Mouse (Mus musculus) CH12.LX (cell line): ENCODE measurements around the gene Spata2. TPM values are rescaled to one million over a fixed set of nuclear protein-coding genes. Genes with fewer than 3 reads are reported as not detected.

Experiments
- DNase-seq: peaks from one replicate; pipeline ENCODE4 v3.0.0-alpha.2; 2013; ENCODE audit errors: extremely low read depth
- H3K27ac ChIP-seq: 2 replicates; pipeline ENCODE4 v1.5.1; 2012; ENCODE audit warnings: low read depth, mild to moderate bottlenecking, control low read depth, moderate library complexity; ENCODE audit not compliant: insufficient read depth
- H3K27me3 ChIP-seq: replicated peaks from 2 replicates; pipeline ENCODE3; 2012; ENCODE audit warnings: inconsistent platforms
- H3K36me3 ChIP-seq, 2 experiments: replicated peaks in 1 of 2; 2 replicates each; pipeline versions ENCODE3 to v1.6.1; 2012; ENCODE audit warnings: inconsistent platforms in 1 of 2, low read length in 1 of 2, mild to moderate bottlenecking in 1 of 2, mixed read lengths in 1 of 2, moderate library complexity in 1 of 2; ENCODE audit not compliant: control insufficient read depth in 1 of 2, insufficient read depth in 1 of 2
- H3K4me1 ChIP-seq, 2 experiments: 2 replicates each; pipeline ENCODE4 v1.6.1; 2012; ENCODE audit warnings: inconsistent platforms in 1 of 2, moderate library complexity in 1 of 2; ENCODE audit not compliant: insufficient read depth in 2 of 2, control insufficient read depth in 1 of 2
- H3K4me2 ChIP-seq: 2 replicates; pipeline ENCODE4 v1.6.1; 2012; ENCODE audit warnings: low read depth, mild to moderate bottlenecking, control low read depth; ENCODE audit not compliant: poor library complexity, insufficient read depth, severe bottlenecking
- H3K4me3 ChIP-seq, 3 experiments: fragments of 150-350 bp in 1 of 3; sonication (generic) in 1 of 3; replicated peaks in 1 of 3; 2 replicates each; pipeline versions ENCODE3 to v1.5.1; 2011 to 2012; ENCODE audit warnings: low read depth in 2 of 3, low read length in 2 of 3, mild to moderate bottlenecking in 2 of 3, moderate library complexity in 2 of 3, control low read depth in 1 of 3, improper control_type of control experiment in 1 of 3, inconsistent platforms in 1 of 3, mixed read lengths in 1 of 3; ENCODE audit not compliant: poor library complexity in 1 of 3
- H3K79me2 ChIP-seq: replicated peaks from 2 replicates; pipeline ENCODE4 v1.6.1; 2012; ENCODE audit warnings: mild to moderate bottlenecking, moderate library complexity; ENCODE audit not compliant: control insufficient read depth, poor library complexity, insufficient read depth, severe bottlenecking; ENCODE audit errors: extremely low read depth
- H3K9ac ChIP-seq: 2 replicates; pipeline ENCODE4 v1.6.1; 2012; ENCODE audit warnings: low read depth, mild to moderate bottlenecking, control low read depth, moderate library complexity; ENCODE audit not compliant: insufficient read depth
- H3K9me3 ChIP-seq: replicated peaks from 2 replicates; pipeline ENCODE3; 2012; ENCODE audit warnings: low read length, inconsistent platforms, mixed read lengths
- BHLHE40 ChIP-seq: IDR thresholded peaks from 2 replicates; pipeline ENCODE4 v1.6.1; 2011; ENCODE audit warnings: mild to moderate bottlenecking, low read depth, low read length, improper control_type of control experiment
- CHD1 ChIP-seq: IDR thresholded peaks from 2 replicates; pipeline ENCODE4 v1.6.1; 2012; ENCODE audit warnings: low read depth, low read length, improper control_type of control experiment, inconsistent platforms
- CTCF ChIP-seq, 2 experiments: IDR thresholded peaks in 1 of 2; conservative IDR thresholded peaks in 1 of 2; 2 replicates each; pipeline ENCODE4 v1.5.1; 2011 to 2012; ENCODE audit warnings: low read depth in 2 of 2, low read length in 2 of 2, improper control_type of control experiment in 1 of 2, inconsistent platforms in 1 of 2, mild to moderate bottlenecking in 1 of 2, moderate library complexity in 1 of 2
- EP300 ChIP-seq: IDR thresholded peaks from 2 replicates; pipeline ENCODE4 v1.6.1; 2011; ENCODE audit warnings: low read length, improper control_type of control experiment
- GABPA ChIP-seq: IDR thresholded peaks from 2 replicates; pipeline ENCODE4 v1.6.1; 2012; ENCODE audit warnings: low read depth, low read length, improper control_type of control experiment, inconsistent platforms; ENCODE audit not compliant: insufficient replicate concordance
- IRF4 ChIP-seq: IDR thresholded peaks from 2 replicates; pipeline ENCODE4 v1.6.1; 2014; ENCODE audit warnings: low read depth, mild to moderate bottlenecking, inconsistent platforms, low read length, improper control_type of control experiment
- JUN ChIP-seq: IDR thresholded peaks from 2 replicates; pipeline ENCODE4 v1.6.1; 2011; ENCODE audit warnings: low read depth, mild to moderate bottlenecking, low read length, improper control_type of control experiment, moderate library complexity; ENCODE audit not compliant: insufficient read depth
- JUND ChIP-seq: conservative IDR thresholded peaks from 2 replicates; pipeline ENCODE4 v1.6.1; 2011; ENCODE audit warnings: low read depth, low read length, improper control_type of control experiment
- KAT2A ChIP-seq: IDR thresholded peaks from 2 replicates; pipeline ENCODE4 v1.6.1; 2012; ENCODE audit warnings: low read length, improper control_type of control experiment, inconsistent platforms; ENCODE audit not compliant: insufficient replicate concordance
- MAX ChIP-seq: IDR thresholded peaks from 2 replicates; pipeline ENCODE4 v1.6.1; 2011; ENCODE audit warnings: low read length, improper control_type of control experiment
- MAZ ChIP-seq: IDR thresholded peaks from 2 replicates; pipeline ENCODE4 v1.6.1; 2012; ENCODE audit warnings: low read depth, mild to moderate bottlenecking, inconsistent platforms, low read length, improper control_type of control experiment, moderate library complexity
- MYC ChIP-seq: IDR thresholded peaks from 2 replicates; pipeline ENCODE4 v1.6.1; 2011; ENCODE audit warnings: low read depth, mild to moderate bottlenecking, improper control_type of control experiment, low read length
- NELFE ChIP-seq: IDR thresholded peaks from 2 replicates; pipeline ENCODE4 v1.6.1; 2011; ENCODE audit warnings: low read depth, low read length, improper control_type of control experiment
- POLR2AphosphoS2 ChIP-seq: IDR thresholded peaks from 2 replicates; pipeline ENCODE4 v1.6.1; 2011; ENCODE audit warnings: low read depth, low read length, improper control_type of control experiment
- SIN3A ChIP-seq: IDR thresholded peaks from 2 replicates; pipeline ENCODE4 v1.6.1; 2012; ENCODE audit warnings: low read length, improper control_type of control experiment, inconsistent platforms
- TBP ChIP-seq: conservative IDR thresholded peaks from 2 replicates; pipeline ENCODE4 v1.6.1; 2011; ENCODE audit warnings: low read depth, low read length, improper control_type of control experiment
- TCF12 ChIP-seq: IDR thresholded peaks from 2 replicates; pipeline ENCODE4 v1.6.1; 2014; ENCODE audit warnings: low read depth, mild to moderate bottlenecking, inconsistent platforms, low read length, improper control_type of control experiment
- UBTF ChIP-seq: IDR thresholded peaks from 2 replicates; pipeline ENCODE4 v1.6.1; 2012; ENCODE audit warnings: low read depth, mild to moderate bottlenecking, inconsistent platforms, low read length, improper control_type of control experiment, moderate library complexity
- ZMIZ1 ChIP-seq: IDR thresholded peaks from 2 replicates; pipeline ENCODE4 v1.6.1; 2012; ENCODE audit warnings: low read depth, mild to moderate bottlenecking, inconsistent platforms, low read length, improper control_type of control experiment
- dilution Hi-C: fragments of 300-500 bp; cut with MboI; formaldehyde crosslinking; loops from 2 replicates; pipeline ENCODE4 v1.14.3; 2020; ENCODE audit warnings: low sequenced_read_pairs; ENCODE audit not compliant: extremely low pct_unique_long_range_greater_than_20kb, extremely low pct_ligation_motif_present
- in situ Hi-C: fragments of 300-500 bp; cut with MboI; formaldehyde crosslinking; loops from 3 replicates; pipeline ENCODE4 v1.14.3; 2019; ENCODE audit warnings: low sequenced_read_pairs, low pct_ligation_motif_present, low pct_unique_long_range_greater_than_20kb, mixed read lengths
- polyA plus RNA-seq: library from polyadenylated mRNA; unstranded; fragments of >175 nt; gene quantifications from 2 replicates; pipeline ENCODE4 v1.2.1, GENCODE M21; 2012; ENCODE audit warnings: low read depth; ENCODE audit not compliant: insufficient read length
- total RNA-seq, 2 experiments: library from RNA; depleted of rRNA; stranded (reverse); fragments of 300-350 nt in 1 of 2; fragments of >200 nt in 1 of 2; gene quantifications; 2 replicates each; pipeline ENCODE4 v1.2.3; 2012 to 2014

The Spata2 gene
- total and polyA plus RNA-seq, 3 experiments = 9.1 to 22.8 (median 10.5) TPM

GRCm38 (mm10) chr2:167458548-167458947, 34.1 kb downstream of the Spata2 start:
- Histone ChIP-seq H3K4me3 (no peak overlapping the region), H3K36me3 (peaks cover 74 to 90% of the 10 kb centered on the region in 2 experiments), H3K4me1 (peaks cover 0 to 2% of the 10 kb centered on the region in 2 experiments; a peak in 1 of 4 replicates), H3K27me3 (no peaks in the 10 kb centered on the region), H3K4me2 (no peak overlapping the region), H3K9me3 (no peaks in the 10 kb centered on the region), H3K9ac (no peak overlapping the region), H3K79me2 (no peaks in the 10 kb centered on the region), H3K27ac (no peak overlapping the region)
- in situ Hi-C loops (loop anchor here (5.0 kb wide), 1 partner anchor 36 kb away; the partner anchor contains the start of gene Slc9a8), dilution Hi-C loops (no loop called here)
- TF ChIP-seq BHLHE40 (no peak), GABPA (no peak), EP300 (no peak), KAT2A (no peak)
- DNase-seq = no peak

DNA sequence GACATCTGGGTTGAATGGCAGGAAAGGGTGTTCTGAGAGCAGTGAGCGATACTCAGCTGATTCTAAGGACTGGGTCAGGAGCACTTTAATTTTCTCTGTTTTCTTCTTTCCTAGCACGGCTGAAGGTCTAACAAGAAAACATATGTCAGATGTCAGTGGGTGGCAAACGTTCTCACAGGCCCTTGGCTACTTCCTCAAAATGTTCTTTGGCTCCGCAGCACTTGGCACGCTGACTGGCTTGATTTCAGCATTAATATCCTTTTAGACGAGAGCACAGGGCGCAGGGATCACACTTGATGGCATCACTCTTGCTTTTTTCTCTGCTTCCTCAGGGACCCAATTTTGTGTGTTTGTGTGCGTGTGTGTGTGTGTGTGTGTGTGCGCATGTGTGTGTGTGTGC, 35.5 kb downstream of the Spata2 start:
- no peak overlapping the region for H3K27ac ChIP-seq
- dilution Hi-C loops (no loop called here), in situ Hi-C loops (loop anchor here (5.0 kb wide), 1 partner anchor 35 kb away; the partner anchor contains the start of gene Slc9a8)
- H3K27me3 ChIP-seq = no peaks in the 10 kb centered on the region
- peaks cover 79 to 88% of the 10 kb centered on the region in 2 experiments for H3K36me3 ChIP-seq
- no peaks in the 10 kb centered on the region for H3K79me2 ChIP-seq
- H3K4me1 ChIP-seq = peaks cover 0 to 8% of the 10 kb centered on the region in 2 experiments; a peak in 2 of 4 replicates
- no peak overlapping the region for H3K4me2 ChIP-seq
- no peak for DNase-seq
- no peak overlapping the region for H3K4me3 ChIP-seq
- no peaks in the 10 kb centered on the region for H3K9me3 ChIP-seq
- TF ChIP-seq CHD1 (no peak), JUND (no peak), KAT2A (no peak), TBP (no peak), MAZ (no peak), BHLHE40 (no peak), NELFE (no peak), MAX (no peak), TCF12 (no peak), JUN (no peak), MYC (no peak), IRF4 (no peak), SIN3A (no peak), CTCF (conservative IDR thresholded peaks at IDR 0.05 in 1 of 2, IDR thresholded peaks at IDR 0.05 in 1 of 2; ENCODE audit: low read depth in 2 of 2, low read length in 2 of 2) (no peak), ZMIZ1 (no peak), POLR2AphosphoS2 (no peak), UBTF (no peak)
- H3K9ac ChIP-seq = no peak overlapping the region
